8 mouse cellular contexts compared by ENCODE assay signal in genomic region chr9:110665912-110666311, GRCm38 (mm10). TPM values are rescaled to one million over a fixed set of nuclear protein-coding genes. Genes with fewer than 3 reads are reported as not detected.
DNase-seq lines count a peak whose midpoint lies in the region; ATAC-seq lines count a peak whose summit lies in the region.

No protein-coding gene starts in this region.

- DNase-seq in kidney, postnatal 10 days, result no peak
- peak; percentile 53 for DNase-seq in kidney, postnatal 14 days
- DNase-seq in midbrain, embryonic 11.5 days (ENCODE audit: low spot score, missing footprints), result peak; percentile 78
- DNase-seq in frontal cortex, adult 2 months (ENCODE audit: extremely low spot score in 1 of 2, low spot score in 1 of 2), result no peak
- no peak for DNase-seq in gastrocnemius, postnatal 4 days (ENCODE audit: low spot score in 2 of 2)
- DNase-seq in right cerebral cortex, postnatal 4 days, result no peak

- H3K4me3 ChIP-seq in kidney, embryonic 16.5 days (ENCODE audit: low read length), result no peak overlapping the region
- H3K4me3 ChIP-seq in embryonic facial prominence, embryonic 12.5 days, result no peak overlapping the region
- no peak overlapping the region for H3K4me3 ChIP-seq in midbrain, embryonic 11.5 days (ENCODE audit: low read depth, low read length)

- ATAC-seq in kidney, embryonic 16.5 days (ENCODE audit: low FRiP score, low TSS enrichment), result 0 out of 2 replicates have a peak, but pooled peaks have one; percentile 55
- 0 out of 2 replicates have a peak, but pooled peaks have one; percentile 52 for ATAC-seq in embryonic facial prominence, embryonic 12.5 days (ENCODE audit: insufficient number of reproducible peaks, insufficient read depth, low FRiP score, low TSS enrichment)
- ATAC-seq in midbrain, embryonic 11.5 days (ENCODE audit: low FRiP score), result no peak

- no peaks in the 10 kb centered on the region for H3K27me3 ChIP-seq in kidney, embryonic 16.5 days (ENCODE audit: insufficient read depth, low read length)
- H3K27me3 ChIP-seq in embryonic facial prominence, embryonic 12.5 days, result no peaks in the 10 kb centered on the region
- H3K27me3 ChIP-seq in midbrain, embryonic 11.5 days (ENCODE audit: control insufficient read depth, insufficient read depth, low read length), result no peaks in the 10 kb centered on the region

- 16% methylated on average over 4 of the region's 4 CpGs for WGBS in kidney, embryonic 16.5 days
- WGBS in embryonic facial prominence, embryonic 12.5 days, result 22% methylated on average over 4 of the region's 4 CpGs
- 30% methylated on average over 4 of the region's 4 CpGs for WGBS in midbrain, embryonic 11.5 days

- H3K4me2 ChIP-seq in kidney, embryonic 16.5 days (replicated peaks; ENCODE audit: low read depth, low read length), result peak overlapping the region; percentile 26; the same call in 1 of the 2 replicates
- no peak overlapping the region for H3K4me2 ChIP-seq in embryonic facial prominence, embryonic 12.5 days (replicated peaks)
- no peak overlapping the region for H3K4me2 ChIP-seq in midbrain, embryonic 11.5 days

- no peaks in the 10 kb centered on the region for H3K9me3 ChIP-seq in kidney, embryonic 16.5 days (ENCODE audit: low read length)
- H3K9me3 ChIP-seq in embryonic facial prominence, embryonic 12.5 days, result no peaks in the 10 kb centered on the region
- H3K9me3 ChIP-seq in midbrain, embryonic 11.5 days (ENCODE audit: control insufficient read depth, low read length), result no peaks in the 10 kb centered on the region

- peak overlapping the region; percentile 71 for H3K27ac ChIP-seq in kidney, embryonic 16.5 days (ENCODE audit: low read length)
- H3K27ac ChIP-seq in embryonic facial prominence, embryonic 12.5 days, result no peak overlapping the region
- H3K27ac ChIP-seq in midbrain, embryonic 11.5 days (ENCODE audit: low read depth, low read length), result no peak overlapping the region

- peaks cover 34% of the 10 kb centered on the region for H3K4me1 ChIP-seq in kidney, embryonic 16.5 days (ENCODE audit: insufficient read depth, low read length)
- H3K4me1 ChIP-seq in embryonic facial prominence, embryonic 12.5 days, result peaks cover 9% of the 10 kb centered on the region; the same call in 1 of the 2 replicates
- H3K4me1 ChIP-seq in midbrain, embryonic 11.5 days (ENCODE audit: control insufficient read depth, insufficient read depth, low read length), result peaks cover 10% of the 10 kb centered on the region

- no peak overlapping the region for H3K9ac ChIP-seq in kidney, embryonic 16.5 days (replicated peaks; ENCODE audit: low read length)
- H3K9ac ChIP-seq in embryonic facial prominence, embryonic 12.5 days, result no peak overlapping the region
- no peak overlapping the region for H3K9ac ChIP-seq in midbrain, embryonic 11.5 days (ENCODE audit: low read length)

- H3K36me3 ChIP-seq in kidney, embryonic 16.5 days (ENCODE audit: insufficient read depth, low read length), result no peaks in the 10 kb centered on the region
- no peaks in the 10 kb centered on the region for H3K36me3 ChIP-seq in embryonic facial prominence, embryonic 12.5 days
- no peaks in the 10 kb centered on the region for H3K36me3 ChIP-seq in midbrain, embryonic 11.5 days (ENCODE audit: control insufficient read depth, insufficient read depth, low read length)

RNA-seq across cellular contexts. Expression of gene Ccdc12, which starts 9.6 kb away (rescaled TPM):
- 154 and 155 TPM in 2 replicates for polyA plus RNA-seq in kidney, embryonic 16.5 days (2015; fragmentation: Nextera tagmentation; extraction: Ambion mirVana)
- polyA plus RNA-seq in embryonic facial prominence, embryonic 12.5 days (2016; fragmentation: Nextera tagmentation; extraction: Ambion mirVana), result 118 and 120 TPM in 2 replicates
- 135 and 144 TPM in 2 replicates for polyA plus RNA-seq in midbrain, embryonic 11.5 days (2014; fragmentation: Nextera tagmentation; extraction: Ambion mirVana)
- polyA plus RNA-seq in frontal cortex, adult 2 months (2012; rRNA removed), result 105 and 106 TPM in 2 replicates
- total RNA-seq in gastrocnemius, postnatal 4 days (2021), result 10 to 100 TPM; 57.0 to 57.9 TPM

RNA-seq across cellular contexts. Expression of gene Nbeal2, which starts 12.0 kb away (rescaled TPM):
- polyA plus RNA-seq in kidney, embryonic 16.5 days (2015; fragmentation: Nextera tagmentation; extraction: Ambion mirVana), result 4.8 and 5.0 TPM in 2 replicates
- 1.2 and 1.7 TPM in 2 replicates for polyA plus RNA-seq in embryonic facial prominence, embryonic 12.5 days (2016; fragmentation: Nextera tagmentation; extraction: Ambion mirVana)
- 1.1 and 1.6 TPM in 2 replicates for polyA plus RNA-seq in midbrain, embryonic 11.5 days (2014; fragmentation: Nextera tagmentation; extraction: Ambion mirVana)
- polyA plus RNA-seq in frontal cortex, adult 2 months (2012; rRNA removed), result 22.4 and 24.5 TPM in 2 replicates
- total RNA-seq in gastrocnemius, postnatal 4 days (2021), result 1 to 10 TPM; 3.1 to 3.4 TPM

RNA-seq across cellular contexts. Expression of gene Nradd, which starts 41.7 kb away (rescaled TPM):
- 60.0 and 61.4 TPM in 2 replicates for polyA plus RNA-seq in kidney, embryonic 16.5 days (2015; fragmentation: Nextera tagmentation; extraction: Ambion mirVana)
- polyA plus RNA-seq in embryonic facial prominence, embryonic 12.5 days (2016; fragmentation: Nextera tagmentation; extraction: Ambion mirVana), result 58.8 and 59.8 TPM in 2 replicates
- 20.7 and 22.8 TPM in 2 replicates for polyA plus RNA-seq in midbrain, embryonic 11.5 days (2014; fragmentation: Nextera tagmentation; extraction: Ambion mirVana)
- polyA plus RNA-seq in frontal cortex, adult 2 months (2012; rRNA removed), result 8.5 and 9.4 TPM in 2 replicates
- 1 to 10 TPM; 4.0 to 4.3 TPM for total RNA-seq in gastrocnemius, postnatal 4 days (2021)

Comparison
In these comparisons a context has a peak if more than half of its experiments do, and no peak if none do; other contexts are left out.
1. DNase-seq: peak in kidney, postnatal 14 days (single experiment) and midbrain, embryonic 11.5 days (single experiment); none in kidney, postnatal 10 days (single experiment), frontal cortex, adult 2 months (0 of 2), gastrocnemius, postnatal 4 days (0 of 2) and right cerebral cortex, postnatal 4 days (single experiment).